Mouse (Mus musculus) ES-E14 (cell line): ENCODE results near the gene Teddm1b. TPM values are rescaled to one million over a fixed set of nuclear protein-coding genes. Genes with fewer than 3 reads are reported as not detected.
A peak's percentile ranks its signal among the peaks of the same experiment; 100 is the strongest.
"Not testable (repeated sequence)": the region's sequence is repeated elsewhere in the genome, so short reads cannot be mapped to it uniquely, and the experiment has no call there.

Experiments used
- DNase-seq: peaks from one replicate; pipeline ENCODE4 v3.0.0-alpha.2; 2013; ENCODE audit warnings: low read depth, low spot score
- H3K27ac ChIP-seq: 2 replicates; pipeline ENCODE4 v1.5.1; 2012; ENCODE audit warnings: low read depth, mild to moderate bottlenecking, low read length, moderate library complexity, mixed read lengths; ENCODE audit not compliant: poor library complexity, insufficient read depth, severe bottlenecking
- H3K36me3 ChIP-seq: 2 replicates; pipeline ENCODE4 v1.6.1; 2012; ENCODE audit warnings: mild to moderate bottlenecking, low read length, moderate library complexity, mixed read lengths; ENCODE audit not compliant: control insufficient read depth, poor library complexity, insufficient read depth, severe bottlenecking
- H3K4me1 ChIP-seq, 2 experiments: fragments of 150-350 bp in 1 of 2; sonication (generic) in 1 of 2; 2 replicates each; pipeline ENCODE4 v1.6.1; 2012; ENCODE audit warnings: low read length in 2 of 2, mild to moderate bottlenecking in 1 of 2, mixed read lengths in 1 of 2; ENCODE audit not compliant: control insufficient read depth in 2 of 2, insufficient read depth in 2 of 2, poor library complexity in 1 of 2
- H3K4me3 ChIP-seq, 2 experiments: fragments of 150-350 bp in 1 of 2; sonication (generic) in 1 of 2; 2 replicates each; pipeline ENCODE4 v1.5.1; 2012; ENCODE audit warnings: low read length in 2 of 2, low read depth in 1 of 2, mild to moderate bottlenecking in 1 of 2, mixed read lengths in 1 of 2; ENCODE audit not compliant: insufficient read depth in 1 of 2, poor library complexity in 1 of 2, severe bottlenecking in 1 of 2
- H3K9ac ChIP-seq: 2 replicates; pipeline ENCODE4 v1.6.1; 2012; ENCODE audit warnings: low read depth, mild to moderate bottlenecking, low read length, mixed read lengths; ENCODE audit not compliant: poor library complexity, insufficient read depth, severe bottlenecking
- H3K9me3 ChIP-seq: fragments of 150-350 bp; sonication (generic); 2 replicates; pipeline ENCODE4 v1.6.1; 2012; ENCODE audit warnings: low read depth, mild to moderate bottlenecking, low read length; ENCODE audit not compliant: control insufficient read depth, insufficient read depth
- CHD2 ChIP-seq: IDR thresholded peaks from 2 replicates; pipeline ENCODE4 v1.6.1; 2014; ENCODE audit warnings: mild to moderate bottlenecking, low read depth, low read length, inconsistent platforms
- HCFC1 ChIP-seq: IDR thresholded peaks from 2 replicates; pipeline ENCODE4 v1.6.1; 2012; ENCODE audit warnings: low read length, inconsistent platforms, borderline replicate concordance; ENCODE audit not compliant: insufficient read depth
- MAFK ChIP-seq: IDR thresholded peaks from 2 replicates; pipeline ENCODE4 v1.6.1; 2014; ENCODE audit warnings: mild to moderate bottlenecking, low read depth, low read length, inconsistent platforms; ENCODE audit not compliant: insufficient read depth
- ZC3H11A ChIP-seq: IDR thresholded peaks from 2 replicates; pipeline ENCODE4 v1.6.1; 2012; ENCODE audit warnings: low read depth, mild to moderate bottlenecking, inconsistent platforms, low read length, borderline replicate concordance
- ZNF384 ChIP-seq: IDR thresholded peaks from 2 replicates; pipeline ENCODE4 v1.6.1; 2012; ENCODE audit warnings: low read depth, low read length, inconsistent platforms
- in situ Hi-C, 2 experiments: fragments of 600-800 bp; cut with MboI; formaldehyde crosslinking; loops; one replicate each; pipeline ENCODE4 v1.15.1; 2025; ENCODE audit warnings: low sequenced_read_pairs in 2 of 2, inconsistent platforms in 1 of 2; ENCODE audit not compliant: unreplicated experiment in 2 of 2
- total RNA-seq: library from RNA; depleted of rRNA; stranded (reverse); fragments of 300-350 nt; gene quantifications from 2 replicates; pipeline ENCODE4 v1.2.3, GENCODE M21; 2012

Teddm1b gene
- total RNA-seq, 1 experiment: 0.27 TPM

GRCm38 (mm10) chr1:153846420-153846819 lies 27.7 kb upstream of the Teddm1b start:
- in situ Hi-C loops: no loop called here

GRCm38 (mm10) chr1:153846867-153847266 lies 27.3 kb upstream of the Teddm1b start:
- no peaks in the 10 kb centered on the region for H3K4me1 ChIP-seq
- in situ Hi-C loops: no loop called here
- DNase-seq: peak; percentile 21
- peak; percentile 49; the same call in 1 of the 2 replicates for TF ChIP-seq ZC3H11A
- no peak for TF ChIP-seq HCFC1
- no peak overlapping the region for H3K4me3 ChIP-seq
- no peak overlapping the region for H3K27ac ChIP-seq
- no peak overlapping the region for H3K9ac ChIP-seq
- H3K9me3 ChIP-seq: no peaks in the 10 kb centered on the region
- H3K36me3 ChIP-seq: no peaks in the 10 kb centered on the region

More at GRCm38 (mm10) chr1:153846420-153846819, 27.7 kb upstream of the Teddm1b start:
- DNase-seq: no peak
- Histone ChIP-seq H3K4me1 (no peaks in the 10 kb centered on the region), H3K36me3 (no peaks in the 10 kb centered on the region), H3K27ac (no peak overlapping the region), H3K9me3 (no peaks in the 10 kb centered on the region), H3K9ac (no peak overlapping the region), H3K4me3 (no peak overlapping the region)
- TF ChIP-seq MAFK (no peak), CHD2 (no peak), ZNF384 (no peak), ZC3H11A (no peak), HCFC1 (no peak)

GRCm38 (mm10) chr1:153852696-153853095 lies 21.4 kb upstream of the Teddm1b start:
- H3K9ac ChIP-seq, H3K36me3 ChIP-seq, in situ Hi-C loops, H3K4me1 ChIP-seq, H3K4me3 ChIP-seq, DNase-seq, H3K27ac ChIP-seq, H3K9me3 ChIP-seq: not testable (repeated sequence)

GRCm38 (mm10) chr1:153855946-153856345 lies 18.2 kb upstream of the Teddm1b start:
- H3K27ac ChIP-seq: no peak overlapping the region
- TF ChIP-seq CHD2: no peak
- TF ChIP-seq HCFC1: no peak
- no peak for TF ChIP-seq ZC3H11A
- TF ChIP-seq MAFK: no peak
- TF ChIP-seq ZNF384: no peak
- H3K4me3 ChIP-seq: no peak overlapping the region
- in situ Hi-C loops: no loop called here
- H3K36me3 ChIP-seq: no peaks in the 10 kb centered on the region
- no peak for DNase-seq
- no peaks in the 10 kb centered on the region for H3K9me3 ChIP-seq
- no peak overlapping the region for H3K9ac ChIP-seq
- H3K4me1 ChIP-seq: no peaks in the 10 kb centered on the region

- H3K4me1 ChIP-seq, H3K9ac ChIP-seq, DNase-seq, H3K9me3 ChIP-seq, H3K4me3 ChIP-seq, H3K27ac ChIP-seq, H3K36me3 ChIP-seq: not testable (repeated sequence)
- in situ Hi-C loops: loop anchor here in 1 of 2 experiments (25.0 kb wide), 1 partner anchor 307 kb away; no protein-coding TSS in a partner anchor
Observed at GRCm38 (mm10) chr1:153880391-153880790, 6.2 kb downstream of the Teddm1b start.
